Mouse (Mus musculus) left cerebral cortex, postnatal 14 days (tissue): Measurements from ENCODE around the gene Hist1h4m. TPM values are rescaled to one million over a fixed set of nuclear protein-coding genes. Genes with fewer than 3 reads are reported as not detected.
"Not testable (repeated sequence)": the region's sequence is repeated elsewhere in the genome, so short reads cannot be mapped to it uniquely, and the experiment has no call there.

Experiments
- DNase-seq, 2 experiments: peaks; one replicate each; pipeline ENCODE4 v3.0.0; 2021 to 2022; ENCODE audit warnings: low spot score in 2 of 2, mixed read lengths in 1 of 2
- intact Hi-C: fragments of 180-260 bp; cut with DNase I; formaldehyde crosslinking; loops from one replicate; pipeline ENCODE4 v1.15.1; 2025
- total RNA-seq, 2 experiments: library from RNA; stranded (reverse); gene quantifications; 2 replicates each; pipeline ENCODE4 v1.2.3; 2021

Hist1h4m gene
- total RNA-seq, 2 experiments from 2014 or later = 213 to 226 TPM

GRCm38 (mm10) chr13:21797163-21797562 lies 14.4 kb upstream of the Hist1h4m start:
- DNase-seq, intact Hi-C loops: not testable (repeated sequence)

- intact Hi-C loops, DNase-seq: not testable (repeated sequence)
Observed at GRCm38 (mm10) chr13:21803058-21803457, 8.5 kb upstream of the Hist1h4m start.

DNA sequence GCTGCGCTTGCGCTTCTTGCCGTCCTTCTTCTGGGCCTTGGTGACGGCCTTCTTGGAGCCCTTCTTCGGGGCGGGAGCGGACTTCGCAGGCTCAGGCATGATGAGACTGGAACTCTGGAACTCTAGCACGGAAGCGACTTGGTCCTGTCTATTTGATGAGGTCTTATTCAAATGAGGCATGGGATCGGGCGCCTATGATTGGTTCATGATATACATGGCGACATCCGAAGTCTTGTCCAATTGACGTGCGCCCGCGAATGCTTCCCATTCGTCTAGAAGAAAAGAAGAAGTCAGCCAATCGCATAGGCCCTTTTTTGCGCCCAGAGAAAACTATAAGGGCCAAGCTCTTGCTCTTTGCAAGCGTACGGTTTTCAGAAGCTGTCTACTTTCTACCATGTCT lies 1.5 kb upstream of the Hist1h4m start, which contains the start of the genes Hist1h2bq and Hist1h2ao:
Gene Hist1h2bq, minus strand, starts transcription at position 125 of the 400 bp plus-strand sequence.
Gene Hist1h2ao, plus strand, starts transcription at position 393 of the 400 bp plus-strand sequence.
- DNase-seq, intact Hi-C loops: not testable (repeated sequence)

DNA sequence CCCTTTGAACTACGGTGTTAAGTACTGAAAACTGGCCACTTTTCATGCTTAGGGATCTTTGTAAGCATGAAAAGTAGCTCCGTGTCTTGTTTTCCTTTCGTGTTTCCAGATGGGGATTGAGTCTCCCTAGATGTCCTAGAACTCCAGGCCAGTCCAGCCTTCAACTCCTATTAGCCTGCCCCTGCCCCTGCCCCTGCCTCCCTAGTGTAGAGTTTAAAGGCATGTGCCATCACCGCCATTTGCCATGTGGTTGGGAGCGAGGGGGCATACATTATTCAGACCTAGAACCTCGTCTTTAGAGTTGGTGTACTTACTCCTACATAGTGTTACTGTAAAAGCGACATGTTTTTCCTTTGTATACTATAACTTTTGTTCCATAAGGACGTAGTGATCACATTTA lies 472 bp upstream of the Hist1h4m start:
- DNase-seq, intact Hi-C loops: not testable (repeated sequence)

GRCm38 (mm10) chr13:21812092-21812491 lies 546 bp downstream of the Hist1h4m start:
- intact Hi-C loops, DNase-seq: not testable (repeated sequence)

DNA sequence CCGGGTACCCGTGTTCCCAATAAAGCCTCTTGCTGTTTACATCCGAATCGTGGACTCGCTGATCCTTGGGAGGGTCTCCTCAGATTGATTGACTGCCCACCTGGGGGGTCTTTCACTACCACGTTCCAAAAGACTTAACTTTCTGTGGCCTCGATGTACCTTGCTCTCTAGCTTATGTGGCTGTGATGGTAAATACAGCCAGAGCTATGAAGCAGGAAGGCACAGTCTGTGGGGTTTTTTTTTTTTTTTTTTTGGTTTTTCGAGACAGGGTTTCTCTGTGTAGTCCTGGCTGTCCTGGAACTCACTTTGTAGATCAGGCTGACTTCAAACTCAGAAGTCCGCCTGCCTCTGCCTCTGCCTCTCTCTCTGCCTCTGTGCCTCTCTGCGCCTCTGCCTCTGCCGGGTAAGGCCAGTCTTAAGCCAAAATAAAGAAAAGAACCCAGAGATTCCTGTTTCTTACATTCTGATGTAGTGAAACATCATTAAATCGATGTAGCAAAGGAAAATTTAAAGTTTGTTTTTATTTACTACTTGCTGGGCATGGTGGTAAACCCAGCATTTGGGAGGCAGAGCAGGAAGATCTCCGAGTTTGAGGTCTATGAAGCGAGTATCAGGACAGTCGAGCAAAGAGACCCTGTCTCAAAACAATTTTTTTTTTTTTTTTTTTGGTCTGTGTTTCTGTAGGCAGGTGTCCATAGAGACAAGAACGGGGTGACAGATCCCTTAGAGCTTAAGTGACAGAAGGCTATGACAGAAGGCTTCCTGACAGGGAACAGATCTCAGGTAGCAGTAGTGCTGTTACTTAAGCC lies 8.7 kb downstream of the Hist1h4m start:
- intact Hi-C loops, DNase-seq: not testable (repeated sequence)

DNA sequence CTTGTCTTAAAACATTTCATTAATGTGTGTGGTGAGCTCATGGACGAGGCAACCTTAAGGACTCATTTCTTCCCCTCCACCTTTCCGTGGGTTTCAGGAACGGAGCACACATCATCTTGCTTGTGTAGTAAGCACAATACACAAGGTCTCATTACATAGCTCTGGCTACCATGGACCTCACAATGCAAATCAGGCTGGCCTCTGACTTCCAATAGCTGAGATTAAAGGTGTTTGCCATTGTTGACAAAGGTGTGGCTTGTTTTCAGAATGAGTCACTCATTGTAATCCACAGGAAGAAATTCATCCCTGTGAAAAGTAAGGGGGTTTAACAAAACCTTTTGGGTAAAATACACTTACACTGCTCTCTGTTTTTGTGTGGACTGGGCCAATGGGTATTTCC lies 17.0 kb downstream of the Hist1h4m start:
- intact Hi-C loops = no loop called here

DNA sequence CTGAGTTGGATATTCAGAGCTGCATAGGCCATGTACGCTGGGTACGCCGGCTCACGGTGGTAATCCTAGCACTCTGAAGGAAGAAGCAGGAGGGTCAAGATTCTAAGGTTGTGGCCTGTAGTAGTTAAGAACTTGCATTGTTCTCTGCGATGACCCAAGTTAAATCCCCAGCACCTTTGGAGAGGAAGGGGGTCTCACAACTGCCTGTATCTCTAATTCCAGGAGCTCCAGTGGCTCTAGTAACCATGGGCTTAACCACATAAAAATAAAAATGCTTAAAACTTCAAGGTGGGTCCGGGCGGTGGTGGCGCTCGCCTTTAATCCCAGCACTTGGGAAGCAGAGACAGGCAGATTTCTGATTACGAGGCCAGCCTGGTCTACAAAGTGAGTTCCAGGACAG lies 18.8 kb downstream of the Hist1h4m start:
- no peak for DNase-seq
- intact Hi-C loops = no loop called here

More for the DNA sequence above, 17.0 kb downstream of the Hist1h4m start:
- DNase-seq = no peak

DNA sequence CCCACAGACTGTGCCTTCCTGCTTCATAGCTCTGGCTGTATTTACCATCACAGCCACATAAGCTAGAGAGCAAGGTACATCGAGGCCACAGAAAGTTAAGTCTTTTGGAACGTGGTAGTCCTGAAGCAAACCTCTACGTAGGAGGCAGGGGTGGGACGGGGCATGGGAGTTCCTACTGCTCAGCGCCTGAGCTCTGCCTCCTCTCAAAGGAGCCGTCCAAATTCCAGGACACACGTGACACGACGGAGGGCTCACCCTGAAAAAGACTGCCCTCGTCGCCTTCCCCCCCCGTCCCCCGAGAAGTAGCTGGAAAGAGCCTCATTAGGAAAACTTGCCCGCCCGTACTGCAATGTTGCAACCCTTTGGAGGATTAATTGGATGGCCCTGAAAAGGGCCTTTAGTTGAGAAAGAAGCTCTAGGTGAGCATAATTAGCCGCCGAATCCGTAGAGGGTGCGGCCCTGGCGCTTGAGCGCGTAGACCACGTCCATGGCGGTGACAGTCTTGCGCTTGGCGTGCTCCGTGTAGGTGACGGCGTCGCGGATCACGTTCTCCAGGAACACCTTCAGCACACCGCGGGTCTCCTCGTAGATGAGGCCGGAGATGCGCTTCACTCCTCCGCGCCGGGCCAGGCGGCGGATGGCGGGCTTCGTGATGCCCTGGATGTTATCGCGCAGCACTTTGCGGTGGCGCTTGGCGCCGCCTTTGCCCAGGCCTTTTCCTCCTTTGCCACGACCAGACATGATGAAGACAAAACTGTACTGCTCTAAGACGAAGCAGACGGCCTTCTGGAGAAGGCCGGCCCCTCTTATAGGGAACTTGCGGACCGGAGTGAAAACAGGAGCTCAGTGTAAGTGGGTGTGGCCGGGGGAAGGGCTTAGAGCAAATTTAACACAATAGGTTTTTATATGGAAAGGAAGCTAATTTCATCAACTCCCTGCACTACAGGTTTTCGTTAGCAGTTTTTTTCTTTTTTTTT lies 20.2 kb downstream of the Hist1h4m start, which contains the start of gene Hist1h4n:
Gene Hist1h4n, minus strand, starts transcription at position 779 of the 977 bp plus-strand sequence.
- intact Hi-C loops = not testable (repeated sequence)
- DNase-seq = peak in 1 of 2 experiments; percentile 31

DNA sequence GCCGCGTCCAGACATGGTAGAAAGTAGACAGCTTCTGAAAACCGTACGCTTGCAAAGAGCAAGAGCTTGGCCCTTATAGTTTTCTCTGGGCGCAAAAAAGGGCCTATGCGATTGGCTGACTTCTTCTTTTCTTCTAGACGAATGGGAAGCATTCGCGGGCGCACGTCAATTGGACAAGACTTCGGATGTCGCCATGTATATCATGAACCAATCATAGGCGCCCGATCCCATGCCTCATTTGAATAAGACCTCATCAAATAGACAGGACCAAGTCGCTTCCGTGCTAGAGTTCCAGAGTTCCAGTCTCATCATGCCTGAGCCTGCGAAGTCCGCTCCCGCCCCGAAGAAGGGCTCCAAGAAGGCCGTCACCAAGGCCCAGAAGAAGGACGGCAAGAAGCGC lies 21.9 kb downstream of the Hist1h4m start, which contains the start of the genes Hist1h2ap and Hist1h2br:
Gene Hist1h2ap, minus strand, starts transcription at position 47 of the 400 bp plus-strand sequence.
Gene Hist1h2br, plus strand, starts transcription at position 283 of the 400 bp plus-strand sequence.
- intact Hi-C loops, DNase-seq: not testable (repeated sequence)

DNA sequence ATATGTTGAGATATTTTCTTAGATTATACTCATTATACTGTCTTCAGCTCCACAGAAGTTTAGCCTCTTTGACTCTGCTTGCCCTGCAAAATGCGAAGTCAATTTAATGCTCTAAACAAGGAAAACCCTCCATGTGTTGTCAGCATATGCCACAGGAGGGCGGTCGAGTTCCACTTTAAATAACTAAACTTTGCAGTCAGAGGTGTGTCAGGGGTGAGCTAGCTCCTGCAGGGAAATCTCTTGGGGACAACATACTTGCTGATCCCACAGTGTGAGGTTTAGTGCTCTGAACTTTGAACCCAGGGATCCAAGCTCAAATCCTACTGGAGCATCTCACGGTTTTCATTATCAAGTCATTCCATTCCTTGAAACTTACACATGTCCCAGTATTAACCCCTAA lies 29.0 kb downstream of the Hist1h4m start:
- intact Hi-C loops, DNase-seq: not testable (repeated sequence)

- intact Hi-C loops, DNase-seq: not testable (repeated sequence)
Observed at GRCm38 (mm10) chr13:21846356-21846755, 34.8 kb downstream of the Hist1h4m start.

- DNase-seq = no peak
- intact Hi-C loops = no loop called here
Observed at GRCm38 (mm10) chr13:21847883-21848282, 36.3 kb downstream of the Hist1h4m start.

GRCm38 (mm10) chr13:21850696-21851095 lies 39.1 kb downstream of the Hist1h4m start:
- DNase-seq, intact Hi-C loops: not testable (repeated sequence)

DNA sequence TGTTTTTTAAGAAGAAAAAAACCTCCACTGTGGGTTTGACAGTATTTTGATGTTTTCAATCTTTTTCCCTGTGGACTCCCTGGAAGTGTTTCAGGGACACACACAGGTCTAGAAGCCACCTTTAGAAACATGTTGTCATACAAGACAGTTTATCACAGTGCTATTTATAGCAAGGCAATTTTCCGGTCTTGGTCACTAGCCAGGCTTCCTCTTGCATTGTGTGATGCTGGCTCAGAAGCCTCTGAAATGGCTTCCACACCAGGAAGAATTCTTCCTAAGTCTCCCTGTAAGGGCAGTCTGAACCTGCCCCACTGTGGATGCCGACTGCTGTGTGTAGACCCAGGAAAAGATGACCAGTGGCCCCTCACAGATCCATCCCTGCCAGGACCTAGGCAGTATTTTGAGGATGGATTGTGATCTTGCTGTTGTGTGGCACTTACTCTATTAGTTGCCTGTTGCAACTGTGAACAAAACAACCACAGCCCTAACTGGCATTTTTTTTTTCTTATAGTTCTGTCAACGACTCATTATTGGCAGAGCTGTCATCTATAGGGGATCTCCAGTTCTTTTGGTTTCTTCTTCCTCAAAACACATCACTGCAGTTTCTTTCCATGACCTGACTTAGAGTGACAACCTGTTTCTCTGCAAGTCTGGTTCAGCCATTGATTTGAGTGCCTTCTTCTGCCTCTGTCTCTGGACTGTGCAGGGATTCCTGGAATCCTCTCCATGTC lies 40.8 kb downstream of the Hist1h4m start:
- intact Hi-C loops = no loop called here

DNA sequence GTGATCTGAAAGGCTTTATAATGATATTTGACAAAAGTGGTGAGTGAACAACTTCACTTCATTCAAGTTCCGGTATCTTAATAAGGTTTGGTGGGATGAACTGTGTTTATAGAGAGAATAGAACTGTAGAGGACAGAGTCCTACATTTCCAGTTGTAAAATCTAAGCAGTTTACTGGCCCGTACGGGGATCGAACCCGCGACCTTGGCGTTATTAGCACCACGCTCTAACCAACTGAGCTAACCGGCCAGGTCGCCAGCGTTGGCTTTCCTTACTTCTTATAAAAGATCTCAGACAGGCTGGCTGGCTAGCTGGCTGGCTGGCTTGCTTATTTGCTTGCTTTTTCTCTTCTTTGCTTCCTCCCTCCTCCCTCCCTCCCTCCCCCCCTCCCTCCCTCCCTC lies 43.6 kb downstream of the Hist1h4m start:
- intact Hi-C loops = no loop called here
- peak; percentile 35 to 90 for DNase-seq

More for the DNA sequence above, 40.8 kb downstream of the Hist1h4m start:
- DNase-seq = no peak

DNA sequence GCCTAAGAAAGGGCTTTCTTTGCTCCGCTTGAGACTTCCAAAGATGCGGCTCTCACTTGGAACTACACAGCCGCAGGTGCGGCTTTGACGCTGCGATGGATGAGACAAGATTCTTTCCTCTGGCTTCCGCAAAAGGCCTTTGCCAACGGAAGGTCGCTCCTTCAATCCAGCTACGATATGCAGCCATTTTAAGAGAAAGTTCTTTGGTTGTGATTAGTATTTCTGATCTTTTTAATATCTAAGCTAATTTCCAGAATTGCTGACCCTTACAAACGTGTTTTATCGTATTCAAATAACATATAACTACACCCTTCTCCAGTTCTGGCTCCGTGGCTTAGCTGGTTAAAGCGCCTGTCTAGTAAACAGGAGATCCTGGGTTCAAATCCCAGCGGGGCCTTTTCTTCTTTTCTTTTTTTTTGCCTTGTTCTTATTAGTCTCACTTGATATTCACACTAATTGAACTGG lies 44.2 kb downstream of the Hist1h4m start:
- peak; percentile 59 to 86 for DNase-seq
- intact Hi-C loops = no loop called here

GRCm38 (mm10) chr13:21861608-21862007 lies 50.1 kb downstream of the Hist1h4m start:
- intact Hi-C loops = no loop called here
- no peak for DNase-seq
